Mouse (Mus musculus): ENCODE measurements at regions not wholly inside any gene's neighbourhood (a gene's known extent, or its start where the extent isn't known, plus 50 kb on each side); places are given as distances from the start of the nearest gene placed in this dataset.

DNA sequence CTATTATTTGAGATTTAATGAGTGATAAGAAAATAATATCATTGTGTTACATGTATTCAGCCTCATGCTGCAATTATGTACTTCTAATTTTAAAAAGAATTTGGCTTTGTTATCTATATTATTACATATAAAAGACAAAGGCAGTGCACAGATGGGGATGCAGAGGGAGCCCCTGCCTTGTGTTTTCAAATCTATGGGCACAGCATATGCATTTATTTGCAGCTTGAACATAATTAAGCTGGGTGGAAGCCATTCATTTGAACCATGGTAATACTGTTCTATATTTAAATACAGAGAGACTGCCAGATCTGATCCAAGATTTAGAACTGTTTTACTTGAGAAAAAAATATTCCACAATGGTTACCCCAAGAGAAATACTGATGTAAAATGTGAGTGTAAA is 56.5 kb upstream of the Neil3 start:
- Histone ChIP-seq H3K9ac (replicated peaks; ENCODE audit: low read length) (no peak overlapping the region), H3K4me3 (ENCODE audit: low read length) (no peak overlapping the region), H3K4me2 (ENCODE audit: low read depth, low read length) (no peak overlapping the region), H3K36me3 (ENCODE audit: insufficient read depth, low read length) (no peaks in the 10 kb centered on the region), H3K27me3 (ENCODE audit: insufficient read depth, low read length) (no peaks in the 10 kb centered on the region), H3K4me1 (ENCODE audit: insufficient read depth, low read length) (no peaks in the 10 kb centered on the region), H3K9me3 (ENCODE audit: low read length) (no peaks in the 10 kb centered on the region), H3K27ac (no peak overlapping the region)
- ATAC-seq: no peak
- no peak for TF ChIP-seq CTCF (IDR thresholded peaks at IDR 0.05; ENCODE audit: low read depth)
- DNase-seq (ENCODE audit: low spot score): peak; percentile 9

Measured in hindbrain, postnatal 0 days (tissue).